Mouse (Mus musculus): ENCODE results near the gene Kifap3.

Gene Kifap3

GRCm38 (mm10) chr1:163893774-163894527 is 114.6 kb downstream of the Kifap3 start:
- no peak for DNase-seq (ENCODE audit: low spot score in 2 of 2)

DNA sequence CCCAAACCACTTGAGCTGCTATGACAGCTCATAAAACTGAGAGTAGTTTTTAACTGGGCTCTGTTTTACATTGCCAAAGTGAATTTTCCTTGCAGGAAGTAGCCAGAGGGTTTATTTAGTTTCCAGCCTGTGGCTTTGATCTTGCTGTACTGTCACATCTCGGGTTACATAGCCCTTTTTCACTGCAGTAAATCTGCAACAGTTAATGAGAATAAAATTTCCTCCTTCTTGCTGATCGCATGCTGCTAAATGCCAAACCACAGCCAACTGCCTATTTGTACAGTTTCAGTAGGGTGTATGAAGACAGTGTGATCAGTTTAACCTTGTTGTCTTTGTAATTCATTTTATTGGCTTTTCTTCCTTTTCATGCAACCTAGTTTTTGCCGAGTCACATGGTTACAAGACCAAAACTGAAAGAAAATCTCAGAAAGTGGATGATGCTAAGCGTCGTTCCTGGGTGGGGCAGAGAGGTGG is 118.9 kb downstream of the Kifap3 start:
- DNase-seq (ENCODE audit: low spot score in 2 of 2) = no peak

DNA sequence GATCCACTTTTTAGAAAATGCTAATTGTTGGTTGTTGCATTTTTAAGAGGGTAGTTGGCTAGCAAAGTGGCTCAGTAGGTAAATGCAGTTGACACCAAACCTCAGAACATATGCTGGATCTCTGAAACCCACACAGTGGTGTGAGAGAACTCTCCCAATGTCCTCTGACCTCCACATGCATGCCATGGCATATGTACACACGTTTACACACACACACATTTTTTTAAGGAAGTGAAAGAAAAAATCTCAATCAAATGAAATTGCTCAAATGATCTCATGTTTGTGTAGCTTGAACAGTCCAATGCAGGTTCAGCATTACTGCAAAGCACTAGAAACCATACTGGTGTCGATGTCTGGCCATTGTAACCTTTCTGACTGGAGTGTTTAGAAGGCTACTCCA is 120.2 kb downstream of the Kifap3 start:
- DNase-seq (ENCODE audit: low spot score in 2 of 2) = no peak

DNA sequence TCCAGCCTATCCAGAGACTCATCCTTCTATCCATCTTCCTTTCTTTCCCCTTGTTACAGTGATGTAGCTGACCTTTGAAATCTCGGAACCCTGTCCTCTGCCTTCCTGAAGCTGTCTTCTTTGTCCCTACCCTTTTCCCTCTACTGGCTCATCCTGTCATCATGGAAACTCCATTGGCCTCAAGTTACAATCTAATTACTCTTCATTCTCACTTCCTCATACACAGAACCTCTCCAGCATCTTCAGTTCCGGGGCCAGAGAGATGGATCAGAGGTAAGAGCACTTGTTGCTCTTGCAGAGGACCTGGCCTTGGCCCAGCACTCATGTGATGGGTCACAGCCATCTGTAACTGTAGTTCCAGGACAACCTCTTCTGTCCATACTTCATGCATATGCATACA is 120.8 kb downstream of the Kifap3 start:
- DNase-seq (ENCODE audit: low spot score in 2 of 2) = no peak

GRCm38 (mm10) chr1:163903411-163903810 is 124.0 kb downstream of the Kifap3 start:
- DNase-seq (ENCODE audit: low spot score in 2 of 2) = no peak

DNA sequence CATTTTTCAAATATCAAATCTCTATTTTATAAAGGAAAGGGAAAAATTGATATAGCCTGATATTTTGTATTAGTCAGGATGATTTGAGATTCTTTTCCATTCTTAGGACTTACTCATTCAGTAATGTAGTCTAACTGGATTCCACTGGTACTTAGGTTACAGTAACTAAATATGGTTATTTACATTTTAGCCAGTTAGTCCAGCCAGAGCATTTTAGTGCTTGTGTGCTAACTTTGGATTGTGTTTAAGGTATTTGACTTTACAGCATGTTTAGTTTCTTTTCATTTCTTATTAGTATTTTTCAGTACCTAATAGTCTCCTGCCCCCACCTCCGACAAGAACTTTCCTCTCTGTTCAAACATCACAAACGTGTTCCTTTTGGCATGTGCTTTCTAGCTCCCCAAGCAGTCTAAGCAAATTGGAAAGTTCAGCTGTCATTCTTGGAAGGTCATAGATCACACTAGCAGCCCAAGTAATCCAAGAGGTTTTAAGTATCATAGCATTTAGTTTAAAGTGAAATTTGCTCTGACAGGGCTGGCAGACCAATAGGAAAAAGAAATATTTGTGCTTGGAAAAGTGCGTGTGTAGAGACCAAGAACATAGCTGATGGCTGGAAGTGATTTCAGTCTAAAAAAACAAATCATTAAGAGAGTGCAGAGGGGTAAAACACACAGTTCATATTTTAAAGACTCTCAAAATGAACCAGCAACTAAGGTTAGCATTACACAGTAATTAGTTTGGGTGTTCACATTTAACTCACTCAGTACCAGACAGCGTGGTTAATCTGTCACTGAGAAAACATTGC is 127.8 kb downstream of the Kifap3 start:
- DNase-seq (ENCODE audit: low spot score in 2 of 2) = no peak

DNA sequence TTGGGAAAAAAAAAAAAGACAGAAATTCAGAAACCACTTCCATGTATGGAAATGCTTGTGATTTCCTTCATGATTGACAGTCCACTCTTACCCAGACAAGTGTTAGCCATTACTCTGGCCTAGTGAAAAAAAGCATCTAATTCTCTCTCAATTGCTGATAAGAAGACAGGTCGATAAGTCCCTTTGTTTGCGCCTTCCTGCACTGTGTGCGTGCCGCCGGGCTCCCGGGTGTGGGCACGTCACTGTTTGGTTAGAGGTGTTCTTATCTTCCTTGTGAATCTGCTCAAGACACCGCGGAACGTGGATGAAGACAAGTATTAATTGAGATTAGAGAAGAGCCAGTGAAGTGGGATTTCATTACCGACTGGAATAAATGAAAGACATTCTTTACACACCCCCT is 129.0 kb downstream of the Kifap3 start:
- DNase-seq (ENCODE audit: low spot score in 2 of 2) = no peak

DNA sequence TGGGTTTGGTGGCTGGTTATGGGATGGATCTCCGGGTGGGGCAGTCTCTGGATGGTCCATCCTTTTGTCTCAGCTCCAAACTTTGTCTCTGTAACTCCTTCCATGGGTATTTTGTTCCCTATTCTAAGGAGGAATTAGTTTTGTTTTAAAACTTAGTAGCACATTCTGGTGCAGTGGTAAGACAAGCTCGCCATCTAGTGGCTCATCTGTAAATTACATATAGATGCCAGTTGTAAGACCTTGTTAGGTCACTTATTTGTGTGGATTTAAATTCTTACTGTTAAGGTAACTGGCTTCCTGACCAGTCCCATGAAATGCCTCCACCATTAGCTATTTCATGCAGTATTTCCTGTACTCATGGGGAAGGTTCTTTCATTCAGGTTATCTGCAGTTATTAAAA is 131.0 kb downstream of the Kifap3 start:
- no peak for DNase-seq (ENCODE audit: low spot score in 2 of 2)

DNA sequence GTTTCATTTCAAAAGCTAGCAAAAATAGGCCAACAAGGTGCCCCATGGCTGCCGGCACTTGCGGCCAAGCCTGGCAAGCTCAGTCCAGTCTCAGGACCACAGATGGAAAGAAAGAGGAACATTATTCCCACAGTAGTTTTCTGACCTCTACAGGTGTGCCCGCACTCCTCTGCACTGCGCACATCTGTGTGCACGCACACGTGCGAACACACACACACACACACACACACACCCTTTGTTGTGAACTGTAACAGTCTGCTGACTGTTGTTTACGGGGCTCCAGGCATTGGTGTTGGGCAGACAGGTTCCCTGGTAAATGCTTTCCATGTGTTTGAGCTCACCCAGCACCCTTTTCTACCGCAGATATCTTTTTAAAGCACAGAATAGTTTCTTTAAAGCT is 131.4 kb downstream of the Kifap3 start:
- no peak for DNase-seq (ENCODE audit: low spot score in 2 of 2)

- no peak for DNase-seq (ENCODE audit: low spot score in 2 of 2)
Observed at GRCm38 (mm10) chr1:163911981-163912380, 132.6 kb downstream of the Kifap3 start.

- DNase-seq (ENCODE audit: low spot score in 2 of 2) = no peak
Observed at GRCm38 (mm10) chr1:163917349-163918160, 138.2 kb downstream of the Kifap3 start.

DNA sequence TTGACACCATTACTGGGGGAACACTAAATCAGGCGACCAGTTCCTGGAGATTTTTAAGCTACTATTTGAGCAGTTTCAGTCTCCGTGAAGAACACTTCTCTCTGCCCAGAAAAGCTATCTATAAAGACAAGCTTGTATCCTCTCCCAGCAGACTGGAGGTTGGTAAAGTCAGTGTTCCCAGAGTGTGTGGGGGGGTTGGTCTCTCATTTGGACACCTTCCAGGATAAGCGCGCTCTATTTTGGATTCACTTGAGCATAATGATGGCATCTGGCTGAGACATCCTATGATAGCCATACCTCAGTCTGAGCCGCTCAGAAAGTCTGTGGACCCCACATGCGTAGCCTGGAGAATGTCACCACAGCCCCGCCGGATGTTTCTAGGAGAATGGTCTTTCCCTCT is 144.7 kb downstream of the Kifap3 start:
- no peak for DNase-seq (ENCODE audit: low spot score in 2 of 2)

GRCm38 (mm10) chr1:163928846-163929245 is 149.5 kb downstream of the Kifap3 start, which contains the start of gene Scyl3:
TSS of gene Scyl3 (plus strand) at chr1:163929100.
- no peak for DNase-seq (ENCODE audit: low spot score in 2 of 2)

GRCm38 (mm10) chr1:163929636-163930457 is 150.5 kb downstream of the Kifap3 start:
- peak; percentile 86 to 87 for DNase-seq (ENCODE audit: low spot score in 2 of 2)

- no peak for DNase-seq (ENCODE audit: low spot score in 2 of 2)
Observed at GRCm38 (mm10) chr1:163930458-163930794, 151.0 kb downstream of the Kifap3 start.

DNA sequence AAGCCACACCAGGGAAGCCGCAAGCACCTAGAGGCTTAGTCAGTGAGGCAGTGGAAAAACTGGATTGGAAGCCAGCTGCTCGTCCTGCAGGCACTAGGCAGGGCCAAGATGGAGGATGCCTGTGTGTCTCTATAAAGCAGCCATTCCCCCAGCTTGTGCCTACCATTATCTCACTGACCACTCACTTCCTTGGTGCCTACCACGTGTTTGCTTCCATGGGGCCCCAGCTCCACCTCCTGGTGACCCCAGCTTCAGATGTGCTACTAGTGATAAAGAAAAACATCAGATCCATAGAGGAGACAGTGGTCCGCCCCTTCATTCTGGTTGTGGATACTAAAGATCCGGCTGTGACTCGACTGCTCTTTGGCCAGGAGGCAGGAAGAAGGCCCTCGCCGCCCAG is 152.4 kb downstream of the Kifap3 start:
- DNase-seq (ENCODE audit: low spot score in 2 of 2) = no peak

- DNase-seq (ENCODE audit: low spot score in 2 of 2) = no peak
Observed at GRCm38 (mm10) chr1:163934591-163934990, 155.2 kb downstream of the Kifap3 start.

DNA sequence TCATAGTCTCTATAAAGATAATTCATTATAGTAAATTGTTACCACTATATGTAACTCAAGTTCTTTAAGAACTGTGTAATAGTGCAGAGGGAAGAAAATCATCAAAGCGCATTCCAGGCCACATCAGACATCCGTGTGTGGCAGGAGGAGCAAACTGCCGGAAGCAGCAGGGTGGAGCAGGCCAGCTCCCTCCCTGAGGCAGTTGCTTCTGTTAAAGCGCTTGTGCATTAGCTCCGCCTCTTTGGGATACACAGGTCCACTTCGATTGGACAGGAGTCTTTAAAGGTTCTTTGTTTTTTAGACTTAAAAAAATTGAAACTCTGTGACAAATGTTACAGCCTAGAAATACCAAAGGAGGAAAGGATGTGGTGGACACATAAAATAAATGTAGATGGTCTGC is 162.7 kb downstream of the Kifap3 start:
- no peak for DNase-seq (ENCODE audit: low spot score in 2 of 2)

DNA sequence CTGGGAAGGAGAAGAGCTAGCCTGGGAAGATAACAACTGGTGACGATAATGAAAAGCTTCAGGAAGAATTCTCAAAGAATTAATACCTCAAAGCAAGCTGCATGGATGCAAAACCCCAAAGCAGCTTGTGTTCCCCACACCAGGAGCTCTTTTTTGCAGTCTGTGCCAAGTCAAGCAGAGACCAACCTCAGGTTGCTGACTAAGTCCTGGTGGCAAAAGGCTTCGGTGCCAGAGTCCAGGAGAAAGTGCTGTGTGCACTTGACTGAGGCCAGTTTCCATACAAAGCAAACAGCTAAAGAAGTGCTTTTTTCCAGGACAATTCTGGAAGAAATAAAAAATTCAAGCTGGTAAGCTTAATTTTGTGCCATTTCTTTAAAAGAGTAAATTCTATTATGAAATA is 174.0 kb downstream of the Kifap3 start:
- DNase-seq (ENCODE audit: low spot score in 2 of 2) = no peak

DNA sequence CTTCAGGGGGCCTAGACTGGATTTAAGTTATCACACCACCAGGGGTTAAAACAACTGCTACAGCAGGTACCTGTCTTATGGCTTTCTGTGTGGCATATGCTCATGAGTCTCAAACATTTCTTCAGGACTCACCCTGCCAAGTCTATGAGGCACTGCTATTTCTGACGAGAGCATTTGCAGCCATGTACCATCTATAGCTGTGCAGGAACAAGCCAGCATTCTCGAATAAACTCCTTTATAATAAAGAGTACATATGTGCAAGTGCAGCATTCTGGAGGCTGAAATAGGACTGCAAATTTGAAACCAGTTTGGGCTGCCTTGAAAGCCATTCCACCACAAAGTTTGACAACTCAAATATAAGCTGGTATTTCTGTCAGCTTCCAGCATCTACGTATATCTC is 178.7 kb downstream of the Kifap3 start:
- DNase-seq (ENCODE audit: low spot score in 2 of 2) = no peak

DNA sequence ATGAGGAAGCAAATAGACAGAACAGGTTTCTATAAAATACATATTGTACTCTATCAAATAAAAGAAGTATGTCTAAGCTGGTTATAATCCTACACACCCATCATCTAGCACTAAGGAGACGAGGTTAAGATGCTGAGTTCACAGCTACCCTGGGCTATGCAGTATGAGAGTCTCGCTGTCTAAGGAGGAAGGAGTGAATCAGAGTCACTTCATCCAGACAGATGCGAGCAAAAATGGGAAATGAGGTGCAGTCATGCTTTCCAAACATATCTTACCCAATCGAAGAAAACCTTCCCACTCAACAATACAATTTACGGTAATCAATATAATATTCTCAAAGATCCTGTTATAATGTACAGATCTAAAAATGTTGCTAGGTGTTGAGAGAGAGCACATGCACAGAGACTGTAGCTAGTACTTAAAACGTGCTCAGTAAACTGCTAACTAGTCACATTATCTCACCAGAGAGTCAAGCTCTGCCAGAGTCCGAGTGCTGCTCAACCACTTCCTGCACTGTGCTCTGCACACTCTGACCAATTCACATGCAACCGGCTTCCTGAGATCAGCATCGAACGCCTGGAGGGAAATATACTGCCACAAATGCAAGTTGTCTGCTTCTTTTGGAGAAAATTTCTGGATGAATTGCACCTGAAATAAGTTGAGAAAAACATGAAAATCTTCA is 184.8 kb downstream of the Kifap3 start:
- no peak for DNase-seq (ENCODE audit: low spot score in 2 of 2)
